Mouse (Mus musculus): Measurements from ENCODE around the gene Olfr1301.

Olfr1301 gene

DNA sequence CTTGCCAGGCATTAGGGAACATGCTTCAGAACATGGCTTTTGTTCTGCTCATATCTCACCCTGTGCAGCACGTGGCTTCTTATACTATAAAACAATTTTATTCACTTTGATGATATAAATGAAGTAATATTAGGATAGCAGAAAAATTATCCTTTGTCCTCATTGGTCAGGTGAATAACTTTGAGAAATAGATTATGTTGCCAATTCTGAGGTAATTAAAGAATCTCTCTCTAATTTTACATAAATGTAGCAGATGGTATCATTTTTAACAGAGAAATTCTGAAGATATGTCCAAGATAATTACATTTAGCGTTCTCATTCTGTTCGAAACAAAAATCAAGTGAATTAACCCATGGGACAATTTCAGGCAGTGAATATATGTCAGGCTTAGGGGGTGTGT is at the start of gene Olfr1301:
Olfr1301 (plus strand) TSS at position 301 of the 400 bp plus-strand sequence.
- DNase-seq (ENCODE audit: low spot score) = no peak

DNA sequence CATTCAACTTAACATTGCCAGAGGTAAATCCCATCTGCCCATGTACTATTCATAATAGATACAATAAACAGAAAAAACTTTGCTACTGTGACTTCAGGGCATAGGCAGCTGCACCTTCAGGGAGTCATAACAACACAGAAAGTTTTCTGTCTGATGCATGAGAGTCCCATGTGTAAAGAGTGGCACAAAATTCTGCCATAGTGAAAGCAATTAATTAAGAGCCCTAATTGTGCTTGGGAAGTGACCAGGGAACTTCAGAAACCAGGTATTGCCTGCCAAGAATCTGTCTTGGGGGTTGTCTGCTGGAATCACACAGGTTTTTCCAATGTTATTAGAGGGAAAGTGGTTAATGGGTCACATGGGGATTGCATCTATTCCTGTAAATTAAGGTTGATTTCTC is 24.1 kb upstream of the Olfr1301 start:
- DNase-seq (ENCODE audit: low spot score) = no peak

DNA sequence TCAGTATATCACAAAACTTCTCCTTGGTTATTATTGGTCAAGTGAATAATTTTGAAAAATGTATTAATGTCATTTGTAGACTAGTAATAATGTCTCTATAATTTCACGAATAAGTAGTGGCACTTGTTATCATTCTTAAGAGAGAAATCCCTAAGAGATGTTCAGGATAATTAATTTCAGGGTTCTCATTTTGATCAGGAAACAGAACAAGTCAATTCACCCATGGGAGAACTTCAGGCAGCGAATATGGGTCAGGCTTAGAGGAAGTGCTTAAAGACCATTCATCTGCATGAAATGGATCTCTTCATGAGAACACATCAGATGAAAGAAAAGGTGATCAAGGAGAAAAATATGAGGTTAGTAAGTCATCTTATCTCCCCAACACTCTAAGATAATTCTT is 26.3 kb downstream of the Olfr1301 start, which contains the start of gene Olfr1302:
Olfr1302 (plus strand) TSS at position 301 of the 400 bp plus-strand sequence.
- DNase-seq (ENCODE audit: low spot score) = no peak

All from yolk sac, embryonic 10.5 days (tissue).